Mouse (Mus musculus): ENCODE data around the gene Lrrn3. TPM values are rescaled to one million over a fixed set of nuclear protein-coding genes. Genes with fewer than 3 reads are reported as not detected.
A peak's percentile ranks its signal among the peaks of the same experiment; 100 is the strongest.

The Lrrn3 gene
- polyA plus RNA-seq, 1 experiment from 2014 or later = 30.5 TPM

DNA sequence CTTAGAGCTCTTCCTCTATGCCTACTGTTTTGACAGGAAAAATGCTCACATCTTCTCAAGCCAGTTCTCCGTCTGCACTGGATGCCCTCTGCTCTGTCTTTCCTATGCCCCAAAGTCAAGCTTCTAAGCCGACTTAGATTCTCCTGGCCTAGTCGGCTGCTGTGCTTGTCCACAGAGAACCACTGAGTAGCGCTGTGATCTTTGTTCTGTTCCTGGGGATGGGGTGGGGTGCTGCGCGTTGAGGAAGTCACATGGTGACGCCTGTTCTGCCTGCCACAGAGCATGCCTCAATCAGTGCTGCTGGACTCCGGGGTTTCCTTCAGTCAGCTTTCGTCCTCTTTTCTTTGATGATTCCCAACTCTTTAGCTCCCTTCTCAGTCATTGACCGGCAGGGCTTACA lies 8.4 kb upstream of the Lrrn3 start:
- Histone ChIP-seq H3K4me1 (ENCODE audit: control insufficient read depth, insufficient read depth, low read length) (no peaks in the 10 kb centered on the region), H3K27me3 (ENCODE audit: control insufficient read depth, insufficient read depth, low read length) (no peaks in the 10 kb centered on the region), H3K36me3 (ENCODE audit: control insufficient read depth, insufficient read depth, low read length) (no peaks in the 10 kb centered on the region), H3K4me3 (ENCODE audit: low read depth, low read length) (no peak overlapping the region), H3K9ac (ENCODE audit: low read length) (no peak overlapping the region), H3K9me3 (ENCODE audit: control insufficient read depth, low read length) (no peaks in the 10 kb centered on the region), H3K27ac (ENCODE audit: low read depth, low read length) (no peak overlapping the region), H3K4me2 (no peak overlapping the region)
- 35% methylated on average over 10 of the region's 10 CpGs for WGBS
- DNase-seq (ENCODE audit: low spot score, missing footprints) = peak; percentile 90
- ATAC-seq (ENCODE audit: low FRiP score) = peak; percentile 77; the same call in 1 of the 2 replicates

GRCm38 (mm10) chr12:41487005-41487404 lies 774 bp upstream of the Lrrn3 start:
- Histone ChIP-seq H3K36me3 (ENCODE audit: control insufficient read depth, insufficient read depth, low read length) (no peaks in the 10 kb centered on the region), H3K4me3 (ENCODE audit: low read depth, low read length) (no peak overlapping the region), H3K9me3 (ENCODE audit: control insufficient read depth, low read length) (no peaks in the 10 kb centered on the region), H3K27ac (ENCODE audit: low read depth, low read length) (no peak overlapping the region), H3K27me3 (ENCODE audit: control insufficient read depth, insufficient read depth, low read length) (no peaks in the 10 kb centered on the region), H3K4me2 (no peak overlapping the region), H3K4me1 (ENCODE audit: control insufficient read depth, insufficient read depth, low read length) (peaks cover 2% of the 10 kb centered on the region; the same call in 1 of the 2 replicates), H3K9ac (ENCODE audit: low read length) (no peak overlapping the region)
- DNase-seq (ENCODE audit: low spot score, missing footprints) (peak; percentile 95), ATAC-seq (ENCODE audit: low FRiP score) (peak; percentile 60; the same call in 1 of the 2 replicates)
- WGBS = 29% methylated on average over 5 of the region's 5 CpGs

GRCm38 (mm10) chr12:41485512-41486215 lies 567 bp downstream of the Lrrn3 start:
- Histone ChIP-seq H3K4me1 (ENCODE audit: control insufficient read depth, insufficient read depth, low read length) (peaks cover 2% of the 10 kb centered on the region; the same call in 1 of the 2 replicates), H3K27me3 (ENCODE audit: control insufficient read depth, insufficient read depth, low read length) (no peaks in the 10 kb centered on the region), H3K27ac (ENCODE audit: low read depth, low read length) (peak overlapping the region; percentile 72), H3K36me3 (ENCODE audit: control insufficient read depth, insufficient read depth, low read length) (no peaks in the 10 kb centered on the region), H3K9ac (ENCODE audit: low read length) (peak overlapping the region; percentile 65), H3K4me2 (peak overlapping the region; percentile 48), H3K9me3 (ENCODE audit: control insufficient read depth, low read length) (no peaks in the 10 kb centered on the region), H3K4me3 (ENCODE audit: low read depth, low read length) (peak overlapping the region; percentile 38)
- peak; percentile 92 for DNase-seq (ENCODE audit: low spot score, missing footprints)
- WGBS = 17% methylated on average over 12 of the region's 12 CpGs
- peak; percentile 92 for ATAC-seq (ENCODE audit: low FRiP score)

DNA sequence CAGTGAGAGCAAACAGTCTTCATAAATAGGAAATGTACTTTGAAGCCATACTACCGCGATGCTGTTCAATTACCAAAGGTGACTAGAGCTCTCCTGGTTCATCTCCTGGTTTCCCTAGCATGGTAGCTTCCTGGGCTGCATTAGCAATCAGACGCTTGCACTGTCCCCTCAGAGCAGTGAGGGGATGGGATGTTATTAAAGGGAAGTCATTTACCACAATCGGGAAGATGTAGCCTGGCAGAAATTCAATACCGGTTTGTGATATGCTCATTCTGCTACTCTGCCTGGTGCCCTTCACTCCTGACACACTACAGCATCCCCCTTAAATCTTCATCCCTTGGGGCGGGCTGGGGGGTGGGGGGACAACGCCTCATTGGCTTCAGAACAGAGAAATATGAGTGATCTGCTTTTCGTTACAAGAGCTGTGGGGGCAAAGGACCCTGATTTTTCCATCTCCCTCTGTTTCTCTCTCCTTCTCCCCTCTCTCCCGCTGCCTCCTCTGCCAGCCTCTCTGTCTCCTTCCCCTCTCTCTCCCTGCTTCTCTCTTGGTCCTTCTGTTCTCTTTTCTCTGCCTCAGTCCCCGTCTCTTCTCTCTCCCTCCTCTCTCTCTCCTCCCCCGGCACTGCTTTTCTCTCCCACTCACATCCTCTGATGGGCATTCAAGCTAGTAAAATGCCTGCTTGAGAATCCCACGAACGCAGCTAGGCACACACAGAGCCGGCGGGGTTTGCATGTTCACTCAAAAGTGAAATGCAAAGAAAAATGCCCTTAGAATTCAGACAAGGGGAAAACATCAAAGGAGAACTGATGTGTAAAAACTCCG lies 1.3 kb downstream of the Lrrn3 start:
- ATAC-seq (ENCODE audit: low FRiP score) = peak; percentile 49
- Histone ChIP-seq H3K27me3 (ENCODE audit: control insufficient read depth, insufficient read depth, low read length) (no peaks in the 10 kb centered on the region), H3K4me3 (ENCODE audit: low read depth, low read length) (peak overlapping the region; percentile 38), H3K36me3 (ENCODE audit: control insufficient read depth, insufficient read depth, low read length) (no peaks in the 10 kb centered on the region), H3K4me2 (peak overlapping the region; percentile 48), H3K9ac (ENCODE audit: low read length) (peak overlapping the region; percentile 65), H3K9me3 (ENCODE audit: control insufficient read depth, low read length) (no peaks in the 10 kb centered on the region), H3K27ac (ENCODE audit: low read depth, low read length) (peak overlapping the region; percentile 72), H3K4me1 (ENCODE audit: control insufficient read depth, insufficient read depth, low read length) (peaks cover 2% of the 10 kb centered on the region; the same call in 1 of the 2 replicates)
- 34% methylated on average over 16 of the region's 16 CpGs for WGBS
- peak; percentile 91 for DNase-seq (ENCODE audit: low spot score, missing footprints)

- Histone ChIP-seq H3K4me2 (peak overlapping the region; percentile 48), H3K36me3 (ENCODE audit: control insufficient read depth, insufficient read depth, low read length) (no peaks in the 10 kb centered on the region), H3K4me1 (ENCODE audit: control insufficient read depth, insufficient read depth, low read length) (peaks cover 2% of the 10 kb centered on the region; the same call in 1 of the 2 replicates), H3K4me3 (ENCODE audit: low read depth, low read length) (peak overlapping the region; percentile 38), H3K27ac (ENCODE audit: low read depth, low read length) (peak overlapping the region; percentile 40; the same call in 1 of the 2 replicates), H3K27me3 (ENCODE audit: control insufficient read depth, insufficient read depth, low read length) (no peaks in the 10 kb centered on the region), H3K9ac (ENCODE audit: low read length) (peak overlapping the region; percentile 65), H3K9me3 (ENCODE audit: control insufficient read depth, low read length) (no peaks in the 10 kb centered on the region)
- WGBS = 64% methylated on average over 23 of the region's 23 CpGs
- no peak for ATAC-seq (ENCODE audit: low FRiP score)
- peak; percentile 86 for DNase-seq (ENCODE audit: low spot score, missing footprints)
Measured at GRCm38 (mm10) chr12:41483593-41484451, 2.4 kb downstream of the Lrrn3 start.

DNA sequence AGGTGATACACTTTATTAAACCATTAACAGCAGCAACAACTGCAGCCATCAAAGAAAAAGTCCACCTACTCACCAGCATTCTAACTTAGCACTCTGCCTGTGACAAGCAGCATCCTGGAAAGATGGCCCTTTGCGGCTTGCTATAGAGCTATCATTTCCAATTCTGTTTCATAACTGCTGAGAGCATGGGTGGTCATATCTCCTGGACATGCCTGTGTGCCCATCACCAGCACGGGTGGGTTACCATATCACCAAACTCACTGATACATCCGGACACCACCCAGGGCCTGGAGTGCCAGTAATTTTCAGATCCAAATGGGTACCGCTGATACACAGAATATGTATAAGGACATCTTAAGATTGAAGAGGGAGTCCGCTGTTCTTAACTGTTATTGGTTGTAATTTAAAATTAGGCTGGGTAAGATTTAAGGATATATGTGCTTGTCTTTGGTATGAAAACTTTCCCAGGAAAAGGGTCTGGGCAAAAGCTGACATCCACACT lies 3.1 kb downstream of the Lrrn3 start:
- H3K27me3 ChIP-seq (ENCODE audit: control insufficient read depth, insufficient read depth, low read length) = no peaks in the 10 kb centered on the region
- no peak overlapping the region for H3K27ac ChIP-seq (ENCODE audit: low read depth, low read length)
- no peaks in the 10 kb centered on the region for H3K9me3 ChIP-seq (ENCODE audit: control insufficient read depth, low read length)
- DNase-seq (ENCODE audit: low spot score, missing footprints) (no peak), ATAC-seq (ENCODE audit: low FRiP score) (no peak)
- peaks cover 2% of the 10 kb centered on the region; the same call in 1 of the 2 replicates for H3K4me1 ChIP-seq (ENCODE audit: control insufficient read depth, insufficient read depth, low read length)
- 92% methylated on average over 5 of the region's 5 CpGs for WGBS
- peak overlapping the region; percentile 65; the same call in 1 of the 2 replicates for H3K9ac ChIP-seq (ENCODE audit: low read length)
- no peaks in the 10 kb centered on the region for H3K36me3 ChIP-seq (ENCODE audit: control insufficient read depth, insufficient read depth, low read length)
- peak overlapping the region; percentile 38 for H3K4me3 ChIP-seq (ENCODE audit: low read depth, low read length)
- peak overlapping the region; percentile 48 for H3K4me2 ChIP-seq

GRCm38 (mm10) chr12:41481486-41481885 lies 4.7 kb downstream of the Lrrn3 start:
- H3K27me3 ChIP-seq (ENCODE audit: control insufficient read depth, insufficient read depth, low read length) = no peaks in the 10 kb centered on the region
- WGBS = 83% methylated on average over 2 of the region's 2 CpGs
- H3K9me3 ChIP-seq (ENCODE audit: control insufficient read depth, low read length) = no peaks in the 10 kb centered on the region
- no peak overlapping the region for H3K9ac ChIP-seq (ENCODE audit: low read length)
- ATAC-seq (ENCODE audit: low FRiP score) = no peak
- H3K4me2 ChIP-seq = no peak overlapping the region
- no peak overlapping the region for H3K27ac ChIP-seq (ENCODE audit: low read depth, low read length)
- no peaks in the 10 kb centered on the region for H3K36me3 ChIP-seq (ENCODE audit: control insufficient read depth, insufficient read depth, low read length)
- no peak for DNase-seq (ENCODE audit: low spot score, missing footprints)
- peaks cover 2% of the 10 kb centered on the region; the same call in 1 of the 2 replicates for H3K4me1 ChIP-seq (ENCODE audit: control insufficient read depth, insufficient read depth, low read length)
- no peak overlapping the region for H3K4me3 ChIP-seq (ENCODE audit: low read depth, low read length)

GRCm38 (mm10) chr12:41469096-41469801 lies 17.0 kb downstream of the Lrrn3 start:
- DNase-seq (ENCODE audit: low spot score, missing footprints) (no peak), ATAC-seq (ENCODE audit: low FRiP score) (peak; percentile 65; the same call in 1 of the 2 replicates)
- Histone ChIP-seq H3K36me3 (ENCODE audit: control insufficient read depth, insufficient read depth, low read length) (no peaks in the 10 kb centered on the region), H3K4me3 (ENCODE audit: low read depth, low read length) (no peak overlapping the region), H3K4me2 (no peak overlapping the region), H3K27me3 (ENCODE audit: control insufficient read depth, insufficient read depth, low read length) (no peaks in the 10 kb centered on the region), H3K9ac (ENCODE audit: low read length) (no peak overlapping the region), H3K9me3 (ENCODE audit: control insufficient read depth, low read length) (no peaks in the 10 kb centered on the region), H3K4me1 (ENCODE audit: control insufficient read depth, insufficient read depth, low read length) (peaks cover 5% of the 10 kb centered on the region), H3K27ac (ENCODE audit: low read depth, low read length) (no peak overlapping the region)
- WGBS = 61% methylated on average over 6 of the region's 6 CpGs

Data from midbrain, embryonic 11.5 days (tissue).